Mouse (Mus musculus): ENCODE results near the gene Slc46a3. TPM values are rescaled to one million over a fixed set of nuclear protein-coding genes. Genes with fewer than 3 reads are reported as not detected.

Gene Slc46a3
- polyA plus RNA-seq, 1 experiment from 2014 or later = 3.0 TPM

DNA sequence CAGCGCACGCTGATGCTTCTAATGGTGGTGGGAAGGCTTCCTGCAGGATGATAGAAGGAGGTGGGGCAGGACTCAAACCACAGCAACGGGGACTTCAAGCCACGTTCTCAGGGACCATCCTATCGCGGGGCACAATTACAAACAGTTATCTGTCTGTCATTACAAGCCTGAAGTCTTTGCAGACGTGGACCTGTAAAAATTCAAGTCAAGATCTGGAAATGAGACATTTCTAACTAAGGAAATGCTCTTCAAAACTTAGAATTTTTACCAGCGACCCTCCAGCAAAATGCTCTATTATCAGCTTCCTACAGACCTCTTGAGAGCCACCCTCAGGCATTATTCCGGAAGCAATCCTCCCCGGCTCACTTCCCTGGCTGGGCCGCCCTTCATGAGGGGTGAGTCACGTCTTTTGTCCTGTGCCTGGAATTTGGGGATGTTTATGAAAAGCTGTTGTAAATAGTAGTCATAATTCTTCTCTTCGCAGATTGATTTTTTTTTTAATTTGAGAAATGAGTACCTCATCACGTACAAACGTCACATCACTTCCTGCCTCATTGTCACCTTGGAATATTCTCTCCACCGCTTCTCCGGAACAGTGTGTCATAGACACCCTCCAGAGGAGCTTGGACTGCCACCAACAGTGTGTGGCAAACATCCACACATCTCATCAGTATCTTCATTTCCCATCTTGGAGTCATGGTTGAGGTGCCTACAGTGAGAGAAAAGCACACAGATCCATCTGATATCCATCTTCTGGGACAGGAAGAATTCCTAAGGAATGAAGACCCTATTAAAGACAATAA is 23.6 kb upstream of the Slc46a3 start:
- H3K9ac ChIP-seq (ENCODE audit: low read depth, low read length) = no peak overlapping the region
- no peak for TF ChIP-seq CTCF (IDR thresholded peaks at IDR 0.05; ENCODE audit: low read depth)
- DNase-seq (ENCODE audit: low spot score) = peak; percentile 65
- no peaks in the 10 kb centered on the region for H3K36me3 ChIP-seq (ENCODE audit: insufficient read depth, low read length)
- no peak overlapping the region for H3K4me2 ChIP-seq (ENCODE audit: low read length)
- no peak overlapping the region for H3K27ac ChIP-seq
- H3K9me3 ChIP-seq (replicated peaks; ENCODE audit: low read length) = no peaks in the 10 kb centered on the region
- WGBS = 69% methylated on average over 17 of the region's 17 CpGs
- ATAC-seq (replicated peaks; ENCODE audit: low FRiP score, low read depth) = no peak
- peaks cover 6% of the 10 kb centered on the region for H3K4me1 ChIP-seq (replicated peaks; ENCODE audit: insufficient read depth, low read length)
- H3K4me3 ChIP-seq (replicated peaks; ENCODE audit: low read depth, low read length) = no peak overlapping the region
- H3K27me3 ChIP-seq (ENCODE audit: insufficient read depth, low read length) = no peaks in the 10 kb centered on the region

DNA sequence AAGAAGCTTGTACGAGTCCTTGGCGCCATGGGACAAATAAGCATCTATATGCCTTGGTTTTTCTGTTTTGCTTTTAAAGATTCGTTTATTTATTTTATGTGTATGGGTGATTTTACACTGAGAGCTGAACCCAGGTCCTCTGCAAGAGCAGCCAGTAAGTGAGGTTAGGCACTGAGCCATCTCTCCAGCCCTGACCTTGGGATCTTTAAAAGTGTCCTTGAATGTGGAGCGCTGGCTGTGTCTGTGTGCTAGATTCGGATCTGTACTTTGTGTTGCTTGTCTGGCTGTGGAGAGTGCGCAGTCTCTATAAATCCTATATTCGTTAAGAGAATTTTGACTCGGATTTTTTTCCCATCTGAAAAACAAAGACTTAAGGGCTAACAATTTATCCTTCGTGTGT is 21.6 kb upstream of the Slc46a3 start:
- no peak overlapping the region for H3K27ac ChIP-seq
- no peak for DNase-seq (ENCODE audit: low spot score)
- H3K27me3 ChIP-seq (ENCODE audit: insufficient read depth, low read length) = no peaks in the 10 kb centered on the region
- no peak overlapping the region for H3K9ac ChIP-seq (ENCODE audit: low read depth, low read length)
- WGBS = 81% methylated on average over 9 of the region's 9 CpGs
- no peak overlapping the region for H3K4me3 ChIP-seq (replicated peaks; ENCODE audit: low read depth, low read length)
- no peaks in the 10 kb centered on the region for H3K9me3 ChIP-seq (replicated peaks; ENCODE audit: low read length)
- no peak for ATAC-seq (replicated peaks; ENCODE audit: low FRiP score, low read depth)
- peaks cover 9% of the 10 kb centered on the region for H3K4me1 ChIP-seq (replicated peaks; ENCODE audit: insufficient read depth, low read length)
- no peak for TF ChIP-seq CTCF (IDR thresholded peaks at IDR 0.05; ENCODE audit: low read depth)
- no peaks in the 10 kb centered on the region for H3K36me3 ChIP-seq (ENCODE audit: insufficient read depth, low read length)
- no peak overlapping the region for H3K4me2 ChIP-seq (ENCODE audit: low read length)

DNA sequence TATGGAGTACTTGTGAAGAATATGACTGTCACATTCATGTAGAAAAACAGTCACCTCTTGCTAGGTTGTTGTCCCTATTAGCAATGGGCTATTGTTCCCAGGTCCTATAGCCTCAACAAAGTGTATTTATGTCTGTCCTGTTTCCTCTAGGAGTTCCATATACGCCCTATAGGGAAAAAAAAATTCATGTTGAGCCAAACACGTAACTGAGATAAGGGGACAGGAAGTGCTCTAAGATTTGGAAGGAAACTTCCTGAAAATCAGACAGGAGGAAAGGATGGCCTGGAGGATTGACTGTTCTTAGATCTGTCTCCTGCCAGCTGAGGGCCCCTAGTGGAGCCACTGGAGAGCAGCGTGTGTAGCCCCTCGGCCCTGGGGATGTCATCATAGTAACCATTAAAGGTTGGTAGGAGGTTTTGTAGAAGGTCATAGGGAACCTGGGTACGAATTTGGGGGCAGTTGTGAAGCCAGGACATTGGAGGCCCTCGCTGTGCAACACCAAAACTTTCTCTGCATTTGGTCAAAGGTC is 20.5 kb upstream of the Slc46a3 start:
- Histone ChIP-seq H3K4me3 (replicated peaks; ENCODE audit: low read depth, low read length) (no peak overlapping the region), H3K9me3 (replicated peaks; ENCODE audit: low read length) (no peaks in the 10 kb centered on the region), H3K27me3 (ENCODE audit: insufficient read depth, low read length) (no peaks in the 10 kb centered on the region), H3K27ac (no peak overlapping the region), H3K9ac (ENCODE audit: low read depth, low read length) (no peak overlapping the region), H3K4me1 (replicated peaks; ENCODE audit: insufficient read depth, low read length) (peaks cover 9% of the 10 kb centered on the region), H3K4me2 (ENCODE audit: low read length) (no peak overlapping the region), H3K36me3 (ENCODE audit: insufficient read depth, low read length) (no peaks in the 10 kb centered on the region)
- DNase-seq (ENCODE audit: low spot score) (peak; percentile 53), ATAC-seq (replicated peaks; ENCODE audit: low FRiP score, low read depth) (no peak)
- 51% methylated on average over 6 of the region's 6 CpGs for WGBS
- peak; percentile 48 for TF ChIP-seq CTCF (IDR thresholded peaks at IDR 0.05; ENCODE audit: low read depth)

DNA sequence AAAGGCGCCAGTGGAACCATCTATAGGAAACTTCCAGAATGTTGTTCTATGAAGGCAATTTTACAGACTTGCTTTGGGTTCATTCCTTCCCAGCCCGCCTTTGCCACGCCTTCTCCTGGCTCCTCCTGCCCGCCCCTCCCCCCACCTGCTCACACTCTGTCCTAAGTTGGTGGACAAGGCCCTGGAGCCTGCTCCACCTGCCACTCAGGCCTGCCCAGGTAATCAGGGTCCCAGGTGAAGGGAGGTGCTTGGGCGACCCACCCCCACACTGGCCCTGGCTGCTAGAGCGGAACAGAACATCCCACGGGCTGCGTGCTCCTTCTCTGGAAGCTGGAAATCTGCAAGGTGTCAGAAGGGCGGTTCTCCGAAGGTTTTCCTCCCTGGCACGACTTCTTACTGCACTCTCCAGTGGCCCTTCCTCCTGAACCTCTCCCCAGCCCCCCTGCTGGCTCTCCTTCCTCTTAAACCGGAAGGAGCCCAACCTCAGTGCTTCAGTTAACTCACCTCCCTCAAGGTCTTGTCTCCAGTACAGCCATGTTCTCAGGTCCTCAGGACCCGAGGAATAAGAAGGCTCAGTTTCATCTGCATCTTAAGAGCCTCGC is 18.7 kb upstream of the Slc46a3 start:
- no peaks in the 10 kb centered on the region for H3K36me3 ChIP-seq (ENCODE audit: insufficient read depth, low read length)
- H3K4me1 ChIP-seq (replicated peaks; ENCODE audit: insufficient read depth, low read length) = peaks cover 9% of the 10 kb centered on the region
- no peak overlapping the region for H3K4me2 ChIP-seq (ENCODE audit: low read length)
- no peaks in the 10 kb centered on the region for H3K27me3 ChIP-seq (ENCODE audit: insufficient read depth, low read length)
- H3K9ac ChIP-seq (ENCODE audit: low read depth, low read length) = no peak overlapping the region
- no peaks in the 10 kb centered on the region for H3K9me3 ChIP-seq (replicated peaks; ENCODE audit: low read length)
- ATAC-seq (replicated peaks; ENCODE audit: low FRiP score, low read depth) = peak; percentile 74
- DNase-seq (ENCODE audit: low spot score) = peak; percentile 32
- peak overlapping the region; percentile 60 for H3K27ac ChIP-seq
- H3K4me3 ChIP-seq (replicated peaks; ENCODE audit: low read depth, low read length) = no peak overlapping the region
- WGBS = 19% methylated on average over 14 of the region's 14 CpGs
- TF ChIP-seq CTCF (IDR thresholded peaks at IDR 0.05; ENCODE audit: low read depth) = no peak

DNA sequence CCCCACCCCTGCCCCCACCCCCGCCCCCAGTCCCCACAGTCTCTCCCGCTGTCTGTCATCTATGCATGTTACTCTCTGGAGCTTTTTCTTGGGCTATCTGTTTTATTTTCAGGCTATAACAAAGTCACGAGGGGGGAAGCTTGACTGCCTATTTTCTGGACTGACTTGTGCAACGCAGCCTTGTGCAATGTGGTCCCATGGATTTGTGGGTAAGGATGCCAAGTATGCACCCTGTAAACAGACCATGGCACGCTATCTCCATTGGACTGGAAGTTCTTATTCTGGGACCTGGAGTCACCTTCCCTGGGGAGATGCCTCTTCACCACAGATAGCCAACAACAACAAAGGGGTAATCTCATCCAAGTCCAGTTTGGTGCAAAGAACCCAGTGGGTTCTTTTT is 17.1 kb upstream of the Slc46a3 start:
- TF ChIP-seq CTCF (IDR thresholded peaks at IDR 0.05; ENCODE audit: low read depth) = no peak
- WGBS = 73% methylated on average over 5 of the region's 5 CpGs

DNA sequence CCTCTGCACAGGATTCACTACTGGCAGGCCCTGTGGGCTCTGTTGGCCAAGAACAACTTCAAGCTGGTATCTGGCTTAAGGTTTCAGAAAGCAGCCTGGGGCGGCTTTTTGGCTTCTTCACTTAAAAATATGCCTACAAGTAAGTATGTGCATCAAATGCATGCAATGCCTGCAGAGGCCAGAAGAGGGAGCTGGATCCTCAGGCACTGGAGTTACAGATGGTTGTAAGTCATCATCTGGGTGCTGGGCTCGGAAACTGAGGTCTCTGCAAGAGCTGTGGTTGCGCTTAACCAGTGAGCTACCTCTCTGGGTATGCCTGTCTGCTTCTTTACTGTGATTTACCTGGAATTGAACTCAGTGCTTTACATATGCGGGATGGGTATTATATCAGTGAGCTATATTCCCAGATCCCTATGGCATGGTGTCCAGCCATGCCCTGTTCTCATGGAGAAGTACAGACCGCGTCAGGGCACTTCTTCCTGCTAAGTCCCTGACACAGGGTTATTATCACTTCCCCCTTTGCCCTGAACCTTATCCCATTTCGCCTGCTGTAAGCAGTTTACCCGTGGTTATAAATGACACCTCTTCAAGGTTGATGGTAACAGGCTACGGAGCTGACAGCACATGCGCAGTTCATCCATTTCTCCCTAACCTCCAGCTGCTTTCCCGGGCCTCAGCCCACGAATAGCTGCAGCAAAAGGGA is 16.3 kb upstream of the Slc46a3 start:
- H3K4me3 ChIP-seq (replicated peaks; ENCODE audit: low read depth, low read length) = no peak overlapping the region
- H3K9me3 ChIP-seq (replicated peaks; ENCODE audit: low read length) = no peaks in the 10 kb centered on the region
- ATAC-seq (replicated peaks; ENCODE audit: low FRiP score, low read depth) (no peak), DNase-seq (ENCODE audit: low spot score) (no peak)
- TF ChIP-seq CTCF (IDR thresholded peaks at IDR 0.05; ENCODE audit: low read depth) = peak; percentile 31; the same call in 1 of the 2 replicates
- peaks cover 9% of the 10 kb centered on the region for H3K4me1 ChIP-seq (replicated peaks; ENCODE audit: insufficient read depth, low read length)
- H3K9ac ChIP-seq (ENCODE audit: low read depth, low read length) = no peak overlapping the region
- no peaks in the 10 kb centered on the region for H3K36me3 ChIP-seq (ENCODE audit: insufficient read depth, low read length)
- H3K27me3 ChIP-seq (ENCODE audit: insufficient read depth, low read length) = no peaks in the 10 kb centered on the region
- H3K4me2 ChIP-seq (ENCODE audit: low read length) = no peak overlapping the region
- no peak overlapping the region for H3K27ac ChIP-seq
- WGBS = 72% methylated on average over 12 of the region's 12 CpGs

More for the DNA sequence above, 17.1 kb upstream of the Slc46a3 start:
- Histone ChIP-seq H3K4me3 (replicated peaks; ENCODE audit: low read depth, low read length) (no peak overlapping the region), H3K9me3 (replicated peaks; ENCODE audit: low read length) (no peaks in the 10 kb centered on the region), H3K4me2 (ENCODE audit: low read length) (no peak overlapping the region), H3K27me3 (ENCODE audit: insufficient read depth, low read length) (no peaks in the 10 kb centered on the region), H3K4me1 (replicated peaks; ENCODE audit: insufficient read depth, low read length) (peaks cover 9% of the 10 kb centered on the region), H3K36me3 (ENCODE audit: insufficient read depth, low read length) (no peaks in the 10 kb centered on the region), H3K27ac (no peak overlapping the region), H3K9ac (ENCODE audit: low read depth, low read length) (no peak overlapping the region)
- DNase-seq (ENCODE audit: low spot score) = no peak
- ATAC-seq (replicated peaks; ENCODE audit: low FRiP score, low read depth) = no peak
